Mouse (Mus musculus) left cerebral cortex, adult 11 months (tissue): ENCODE results near the gene Slc35c1.
"Not testable (repeated sequence)": the region's sequence is repeated elsewhere in the genome, so short reads cannot be mapped to it uniquely, and the experiment has no call there.

Experiments used
- DNase-seq: peaks from one replicate; pipeline ENCODE4 v3.0.0; 2022; ENCODE audit warnings: low spot score

Gene Slc35c1

DNA sequence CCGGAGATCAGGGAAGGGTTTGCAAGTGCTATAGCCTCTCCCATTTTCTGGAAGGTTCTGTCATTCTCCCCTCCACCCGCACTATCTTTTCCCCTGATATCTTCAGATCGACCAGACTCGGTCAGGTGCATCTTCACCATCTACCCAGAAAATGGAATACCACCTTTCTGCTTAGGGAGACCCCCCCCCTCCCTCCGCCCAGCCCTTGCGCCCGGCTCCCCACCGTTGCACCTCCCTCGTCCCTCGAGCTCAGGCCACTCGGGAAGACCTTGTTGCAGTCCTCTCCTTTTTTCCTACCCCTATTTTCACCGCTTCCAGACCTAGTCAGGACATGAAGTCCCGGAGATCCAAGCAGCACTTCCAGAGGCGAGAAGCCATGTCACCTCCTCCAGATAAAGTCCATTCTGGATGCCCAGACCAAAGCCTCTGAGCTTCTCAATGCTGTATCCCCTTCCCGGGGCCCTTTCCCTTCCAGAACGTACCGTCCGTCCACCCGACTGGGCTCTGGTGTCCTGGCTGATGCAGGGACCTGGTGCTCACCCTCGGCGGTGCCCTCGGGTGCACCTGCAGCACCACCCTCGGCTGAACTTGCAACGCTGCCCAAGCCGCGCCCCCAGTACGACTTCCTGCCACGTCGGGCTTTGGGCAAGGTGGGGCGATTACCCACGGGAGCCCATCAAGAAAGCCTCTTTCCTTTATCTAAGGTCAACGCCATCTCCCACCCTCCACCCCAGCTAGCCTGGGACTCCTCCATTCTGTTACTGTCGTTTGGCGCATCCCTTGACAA lies at the start of gene Slc35c1:
Gene Slc35c1 (minus strand): TSS at position 618 of the 787 bp plus-strand sequence.
- DNase-seq = no peak

DNA sequence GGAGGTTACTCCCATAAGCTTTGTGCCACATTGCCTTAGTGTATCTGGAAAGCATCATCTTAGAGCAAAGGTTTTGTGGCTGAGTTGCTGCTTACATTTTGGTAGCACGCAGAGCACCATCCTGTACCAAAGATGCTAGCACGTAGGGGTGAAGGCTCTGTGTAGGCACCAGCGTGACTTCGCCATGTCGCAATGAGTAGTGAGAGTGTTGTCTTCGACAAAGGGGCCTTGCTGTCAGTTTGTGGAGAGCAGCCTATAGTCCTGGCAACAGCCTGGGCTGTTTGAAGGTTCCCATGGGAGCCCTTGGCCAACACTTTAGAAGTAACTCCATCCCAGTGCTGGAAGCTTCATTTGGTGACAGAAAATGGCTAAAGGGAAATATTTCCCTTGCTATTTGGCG lies 45.0 kb upstream of the Slc35c1 start:
- DNase-seq = no peak

DNA sequence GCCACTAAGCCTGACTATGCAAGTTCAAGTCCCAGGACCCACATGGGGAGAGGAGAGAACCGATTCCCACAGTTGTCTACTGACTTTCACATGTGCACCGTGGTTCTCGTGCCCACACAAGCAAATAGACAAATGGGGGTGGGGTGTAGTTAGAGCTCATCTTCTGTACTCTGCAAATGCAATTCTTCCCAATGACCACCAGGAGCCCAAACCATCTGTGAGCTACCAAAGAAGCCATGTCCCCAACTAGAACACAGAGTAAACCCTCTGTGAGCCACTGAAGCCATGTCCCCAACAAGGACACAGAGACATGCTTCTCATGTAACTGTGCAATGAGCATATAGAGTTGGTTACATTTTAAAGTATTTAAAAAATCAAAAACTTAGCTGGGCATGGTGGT lies 43.1 kb upstream of the Slc35c1 start:
- no peak for DNase-seq

DNA sequence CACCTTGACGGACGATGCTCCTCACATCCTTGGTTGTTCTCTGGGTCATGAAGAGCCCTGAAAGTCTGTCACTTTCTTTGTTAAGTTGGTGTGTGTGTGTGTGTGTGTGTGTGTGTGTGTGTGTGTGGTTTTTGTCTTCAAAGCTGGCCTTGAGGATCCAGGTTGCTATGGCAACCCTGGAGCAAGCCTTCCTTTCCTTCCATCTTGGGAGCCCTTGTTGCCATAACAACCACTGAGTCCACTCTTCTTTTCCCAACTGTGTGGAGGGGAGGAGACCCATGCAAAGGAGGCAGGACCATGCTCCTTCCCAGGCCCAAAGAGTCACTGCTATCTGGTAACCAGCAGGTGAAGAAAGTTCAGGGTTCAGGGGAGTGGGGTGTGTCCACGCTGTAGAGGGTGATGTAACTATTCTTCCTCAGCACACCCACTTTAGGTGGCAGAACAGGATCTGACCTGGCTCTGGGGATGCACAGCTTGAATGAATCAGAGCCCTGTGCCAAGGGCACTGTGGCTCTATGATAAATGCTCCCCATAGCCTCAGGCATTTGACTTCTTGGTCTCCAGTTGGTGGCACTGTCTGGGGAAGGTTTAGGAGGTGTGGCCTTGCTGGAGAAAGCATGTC lies 39.5 kb upstream of the Slc35c1 start:
- peak; percentile 60 for DNase-seq

DNA sequence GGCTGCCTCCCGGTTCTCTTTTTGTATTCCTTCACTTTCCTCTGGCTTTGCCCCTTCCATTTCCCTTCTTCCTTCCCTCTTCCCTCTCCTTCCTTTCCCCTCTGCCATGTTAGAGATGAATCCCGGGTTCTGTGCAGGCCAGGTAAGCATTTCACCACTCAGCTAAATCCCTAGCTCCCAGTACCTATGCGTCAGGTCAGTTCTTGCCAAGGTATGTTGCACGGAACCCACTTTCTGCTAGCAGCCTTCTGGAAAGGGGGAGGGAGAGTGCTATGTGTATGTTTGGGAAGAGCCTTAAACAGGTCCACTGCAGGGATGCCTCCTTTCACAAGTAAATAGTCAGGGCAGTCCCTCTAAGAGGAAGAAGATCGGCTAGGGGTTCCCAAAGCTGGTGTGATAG lies 36.8 kb upstream of the Slc35c1 start:
- DNase-seq = no peak

DNA sequence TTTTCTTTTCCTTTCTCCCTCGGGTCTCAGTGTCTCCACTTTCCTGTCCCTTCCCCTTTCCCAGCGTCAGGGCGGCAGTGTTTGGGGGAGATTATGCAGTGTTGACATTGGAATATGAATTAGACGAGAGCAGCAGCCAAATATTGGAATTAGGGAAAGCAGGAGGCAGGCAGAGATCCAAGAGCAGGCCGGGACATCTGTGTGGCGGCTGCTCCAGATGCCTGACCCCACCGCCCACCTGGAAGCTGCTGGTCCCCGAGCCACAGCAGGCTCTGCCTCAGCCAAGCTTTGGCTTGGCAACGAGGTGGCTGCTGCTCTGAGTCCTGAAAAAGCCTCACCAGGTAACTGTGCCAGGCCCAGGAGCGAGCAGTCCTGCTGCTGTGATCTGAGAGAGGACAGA lies 36.3 kb upstream of the Slc35c1 start:
- no peak for DNase-seq

DNA sequence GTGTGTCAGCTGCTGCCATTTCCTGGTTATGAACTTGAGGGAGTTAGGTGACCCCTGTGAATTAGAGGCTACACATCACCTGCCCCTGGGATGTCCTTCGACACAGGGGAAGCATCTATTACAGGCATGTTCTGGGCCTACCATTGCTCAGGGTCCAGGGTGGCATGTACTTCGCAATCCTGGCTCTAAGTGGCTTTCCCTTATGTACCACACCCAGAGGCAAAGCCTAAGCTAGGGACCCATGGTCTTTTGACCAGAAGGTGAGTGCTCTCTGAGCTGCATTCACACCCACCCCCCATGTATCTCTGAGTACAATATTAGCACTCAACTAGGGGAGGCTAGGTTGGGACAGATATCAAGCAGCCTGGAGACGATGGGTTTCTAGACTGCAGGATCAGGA lies 34.6 kb upstream of the Slc35c1 start:
- no peak for DNase-seq

DNA sequence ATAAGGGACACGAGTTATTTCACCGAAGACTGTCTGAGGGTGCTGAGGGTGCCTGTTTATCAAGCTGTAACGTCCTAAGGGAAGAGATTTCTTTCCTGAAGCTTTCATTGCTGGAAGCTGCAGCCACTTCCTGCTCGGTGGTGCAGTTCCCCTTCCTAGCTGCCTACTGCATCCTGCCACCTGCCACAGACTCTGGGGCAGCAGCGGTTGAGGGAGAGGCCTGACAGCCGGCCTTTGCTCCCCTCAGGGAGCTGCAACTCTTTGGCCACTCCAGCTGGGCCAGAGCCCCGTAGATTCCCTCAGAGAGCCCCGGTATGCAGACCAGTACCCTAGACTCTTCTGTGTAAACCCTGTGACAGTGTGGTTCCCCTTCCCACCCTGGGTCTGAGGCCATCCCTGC lies 34.1 kb upstream of the Slc35c1 start:
- DNase-seq = no peak

DNA sequence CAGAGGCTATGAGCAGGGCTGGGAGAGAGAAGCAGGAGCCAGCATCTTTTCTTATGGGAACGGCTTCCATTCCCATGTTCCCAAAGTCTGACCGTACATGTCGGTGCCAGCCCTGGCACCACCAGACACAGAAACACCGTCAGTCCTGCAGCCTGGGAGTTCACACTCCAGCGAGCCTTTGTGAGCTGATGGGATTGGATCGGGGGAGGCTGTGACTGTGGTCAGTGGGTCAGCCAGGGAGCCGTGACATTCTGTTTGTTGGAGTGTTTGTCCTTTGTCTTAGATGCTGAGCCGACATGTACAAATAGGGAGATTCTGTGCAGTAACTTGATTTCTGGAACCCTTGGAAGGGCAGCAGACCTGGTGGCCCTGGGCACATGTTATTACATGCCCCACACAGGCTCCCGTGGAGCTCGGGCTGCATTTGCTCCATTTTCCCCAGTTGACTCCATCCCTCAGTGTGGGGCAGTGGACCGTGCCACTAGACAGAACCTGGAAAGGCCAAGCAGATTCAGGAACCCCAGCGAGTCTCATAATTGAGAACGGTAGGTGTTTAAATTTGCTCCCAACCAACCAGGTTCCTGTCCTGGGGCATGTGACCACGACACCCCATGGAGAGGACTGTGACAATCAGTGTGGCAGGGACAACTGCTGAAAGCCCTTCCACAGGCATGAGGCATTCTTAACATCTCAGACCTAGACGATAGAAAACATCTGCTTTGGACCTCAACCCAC lies 33.5 kb upstream of the Slc35c1 start:
- no peak for DNase-seq

DNA sequence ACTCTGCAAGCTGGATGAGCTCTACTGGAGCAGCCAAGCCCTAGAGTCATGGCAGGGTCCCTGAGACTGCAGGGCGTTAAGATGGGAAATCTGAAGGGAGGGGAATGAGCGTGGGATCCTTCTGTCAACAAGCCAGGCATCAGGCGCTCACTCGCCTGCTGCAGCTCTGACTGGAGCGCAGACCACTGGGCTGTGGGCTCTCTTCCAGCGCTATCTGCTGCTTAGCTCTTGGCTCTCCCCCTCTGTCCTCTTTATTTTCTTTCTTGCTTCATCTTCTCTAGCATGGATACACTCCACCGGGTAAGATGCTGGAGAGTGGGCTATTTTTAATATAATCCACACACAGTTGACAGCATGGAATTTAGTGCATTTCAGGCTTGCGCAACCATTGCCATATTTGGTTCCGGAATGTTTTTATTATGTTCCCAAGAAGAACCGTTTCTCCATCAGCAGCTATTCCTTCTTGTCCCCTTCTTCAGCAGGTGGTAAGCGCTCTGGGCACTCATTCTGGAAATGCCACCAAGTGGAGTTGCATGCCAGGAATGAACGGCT lies 31.7 kb upstream of the Slc35c1 start:
- DNase-seq = no peak

DNA sequence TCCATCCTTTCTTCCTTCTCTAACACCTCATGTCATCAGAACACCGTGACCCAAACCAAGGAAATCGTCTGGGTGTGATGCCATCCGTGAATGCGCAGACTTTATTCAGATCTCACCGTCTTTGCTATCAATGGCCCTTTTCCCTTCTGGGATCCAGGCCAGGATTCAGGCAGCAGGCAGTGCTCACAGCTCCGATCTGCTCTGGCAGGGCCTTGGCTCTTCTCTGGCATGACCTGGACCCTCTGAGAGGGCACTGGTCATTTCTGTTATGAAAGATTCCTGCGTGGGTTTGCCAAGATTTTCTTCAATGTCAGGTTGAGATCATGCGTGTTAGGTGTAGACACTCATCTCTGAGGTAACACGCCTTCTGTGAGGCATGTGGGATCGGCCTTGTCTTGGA lies 30.2 kb upstream of the Slc35c1 start:
- no peak for DNase-seq

DNA sequence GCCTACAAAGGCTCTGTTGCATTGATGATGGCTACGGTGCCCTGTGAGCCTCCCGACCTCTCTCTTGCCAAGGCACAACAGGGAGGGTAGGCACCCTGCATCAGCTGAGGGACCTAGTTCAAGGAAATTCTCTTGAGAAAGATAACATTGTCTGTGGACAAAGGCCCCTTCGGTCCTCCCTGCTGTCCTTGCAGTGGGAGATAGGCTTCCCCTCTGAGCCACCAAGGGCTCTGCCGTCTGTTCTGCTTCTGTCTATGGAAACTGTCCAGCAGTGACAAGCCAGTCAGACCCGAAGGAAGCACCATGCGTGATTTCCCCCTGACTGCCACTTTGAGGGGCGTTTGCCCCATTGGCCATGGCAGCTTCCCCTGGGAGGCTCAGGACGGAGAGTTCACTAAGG lies 27.5 kb upstream of the Slc35c1 start:
- no peak for DNase-seq

DNA sequence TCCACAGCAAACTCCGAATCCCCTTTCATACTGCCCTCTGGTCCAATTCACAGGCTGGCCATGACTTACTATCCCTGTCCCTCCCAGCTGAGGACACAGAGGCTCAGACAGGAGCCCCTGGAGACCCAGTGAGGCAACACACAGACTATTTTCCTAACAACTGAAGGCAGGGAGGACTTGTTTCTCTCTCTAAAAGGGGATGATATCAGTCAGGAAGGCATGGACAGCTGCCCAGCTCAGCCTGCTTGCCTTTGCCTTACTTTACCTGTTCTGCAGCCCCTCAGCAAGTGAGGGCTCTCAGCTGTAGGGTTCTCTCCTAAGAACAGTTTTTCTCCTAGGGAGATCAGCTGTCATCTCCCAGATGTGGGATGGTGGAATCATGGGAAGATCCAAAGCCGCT lies 26.6 kb upstream of the Slc35c1 start:
- no peak for DNase-seq

DNA sequence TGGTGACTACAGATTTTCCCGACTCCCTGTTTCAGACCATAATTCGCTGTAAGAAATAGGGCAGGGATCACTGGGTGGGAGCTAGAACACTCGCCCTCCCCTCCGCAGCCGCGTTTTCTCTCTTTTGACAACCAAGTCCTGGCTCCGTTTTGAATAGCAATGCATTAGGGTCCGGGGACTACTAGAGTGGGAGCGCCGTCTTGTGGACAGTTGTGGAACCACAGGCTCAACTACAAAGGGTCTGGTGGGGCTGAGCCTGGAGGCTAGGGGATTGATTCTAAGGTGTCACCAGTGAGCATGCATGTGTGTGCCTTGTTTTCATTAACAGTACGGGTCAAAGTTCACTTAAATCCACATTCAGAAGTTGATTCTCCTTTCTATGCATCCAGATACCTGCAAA lies 26.1 kb upstream of the Slc35c1 start:
- peak; percentile 74 for DNase-seq

DNA sequence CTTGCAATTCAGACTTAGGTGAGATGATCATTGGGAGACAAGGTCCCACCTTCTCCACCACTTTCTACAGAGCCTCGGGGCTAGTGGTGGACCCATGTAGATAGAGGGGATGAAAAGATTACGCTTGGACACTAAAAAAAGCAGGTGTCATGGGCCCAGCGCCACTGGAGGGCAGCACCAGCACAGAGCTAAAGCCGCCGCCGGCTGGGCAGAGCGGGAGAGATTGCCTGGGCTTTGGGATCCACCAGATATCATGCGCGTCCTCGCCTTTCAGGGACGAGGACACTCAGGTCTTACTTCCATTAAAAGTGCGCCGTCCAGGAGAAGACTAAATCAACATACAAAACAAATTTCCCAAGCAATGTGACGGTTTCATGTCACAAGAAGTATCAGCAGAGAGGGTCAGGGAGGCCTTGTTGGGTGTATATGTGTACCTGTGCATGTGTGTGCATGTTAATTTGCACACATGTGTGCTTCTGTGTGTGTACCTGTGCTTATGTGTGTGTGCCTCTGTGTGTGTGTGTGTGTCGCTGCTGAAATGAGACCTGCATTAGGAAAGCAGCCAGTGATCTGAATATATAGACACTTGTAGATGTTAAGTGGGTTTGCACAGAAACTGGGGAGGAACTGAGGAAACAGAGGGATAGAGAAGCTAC lies 25.4 kb upstream of the Slc35c1 start:
- DNase-seq = peak; percentile 47

DNA sequence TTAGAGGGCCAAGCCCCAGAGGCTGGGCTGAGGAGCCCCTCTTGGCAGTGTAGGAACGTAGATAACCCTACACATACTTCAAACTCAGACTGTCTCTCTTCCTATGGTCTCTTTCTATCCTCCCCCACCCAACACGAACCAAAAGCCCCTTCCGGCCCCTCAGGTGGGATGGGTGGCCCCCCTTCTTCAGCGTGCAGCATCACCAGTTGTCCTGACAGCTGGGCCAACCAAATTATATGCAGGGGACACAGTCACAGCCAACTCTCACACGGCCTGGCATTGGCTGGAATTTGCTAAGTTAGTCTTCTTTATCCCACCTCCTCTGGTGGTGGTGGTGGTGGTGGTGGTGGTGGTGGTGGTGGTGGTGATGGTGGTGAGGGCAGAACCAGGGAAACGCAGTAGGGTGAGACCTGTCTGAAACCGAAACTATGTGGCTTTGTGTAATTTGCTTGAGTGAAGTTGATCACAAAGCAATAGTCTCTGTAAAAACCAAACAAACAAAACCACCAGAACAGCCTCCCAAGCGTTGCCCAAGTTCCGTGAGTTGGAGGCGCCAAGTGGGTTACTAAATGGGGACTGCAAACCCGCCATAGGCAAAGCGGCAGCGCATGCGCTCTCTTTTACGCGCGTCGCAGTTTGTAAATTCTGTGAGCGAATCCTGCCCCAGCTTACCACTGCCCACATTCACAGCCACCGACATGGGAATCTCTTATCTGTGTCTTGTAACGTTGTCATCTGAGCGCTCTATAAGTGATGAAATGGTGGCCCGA lies 24.1 kb upstream of the Slc35c1 start:
- DNase-seq = no peak

DNA sequence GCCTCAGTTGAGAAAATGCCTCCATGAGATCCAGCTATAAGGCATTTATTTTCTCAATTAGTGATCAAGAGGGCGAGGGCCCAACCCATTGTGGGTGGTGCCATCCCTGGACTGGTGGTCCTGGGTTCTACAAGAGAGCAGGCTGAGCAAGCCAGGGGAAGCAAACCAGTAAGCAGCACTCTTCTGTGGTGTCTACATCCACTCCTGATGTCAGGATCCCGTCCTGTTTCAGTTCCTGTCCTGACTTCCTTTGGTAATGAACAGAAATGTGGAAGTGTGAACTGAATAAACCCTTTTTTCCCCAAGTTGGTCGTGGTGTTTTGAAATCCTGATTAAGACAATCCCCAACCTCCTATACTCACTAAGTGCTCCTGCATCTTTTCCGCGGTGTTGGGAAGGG lies 23.2 kb upstream of the Slc35c1 start:
- DNase-seq = no peak

DNA sequence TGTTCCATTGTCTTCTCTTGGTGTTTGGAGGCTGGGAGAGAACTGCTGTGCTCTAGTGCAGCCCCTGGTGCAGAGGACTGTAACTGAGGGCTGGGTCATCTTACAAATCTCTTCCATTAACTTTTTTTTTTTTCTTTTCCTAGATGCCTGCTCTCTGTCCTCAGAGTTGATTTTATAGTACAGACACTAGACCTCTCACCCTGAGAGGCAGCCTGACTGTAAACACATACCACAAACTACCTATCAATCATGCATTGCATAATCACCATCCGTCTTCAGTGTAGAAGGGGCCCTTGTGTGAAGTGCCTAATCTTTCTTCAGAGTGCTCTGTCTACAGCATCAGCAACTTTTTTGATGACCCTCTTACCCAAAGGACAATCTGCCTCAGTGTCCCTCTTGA lies 22.2 kb upstream of the Slc35c1 start:
- no peak for DNase-seq

DNA sequence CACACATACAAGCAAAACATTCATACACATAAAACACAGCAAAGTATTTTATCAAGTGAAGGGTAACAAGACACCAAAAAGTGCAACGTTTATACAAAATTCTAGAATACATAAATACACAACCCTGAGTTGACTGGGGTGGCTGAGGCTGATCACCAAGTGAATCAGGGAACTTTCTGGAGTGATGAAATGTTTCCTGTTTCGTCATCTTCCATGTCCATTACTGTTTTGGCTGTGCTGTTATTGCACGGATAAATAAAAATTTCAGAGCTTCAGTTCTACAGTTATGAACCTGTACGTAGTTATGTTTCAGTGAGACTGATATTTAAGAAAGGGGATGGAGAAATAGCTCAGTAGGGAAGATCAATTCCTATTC lies 18.0 kb upstream of the Slc35c1 start:
- DNase-seq = no peak

DNA sequence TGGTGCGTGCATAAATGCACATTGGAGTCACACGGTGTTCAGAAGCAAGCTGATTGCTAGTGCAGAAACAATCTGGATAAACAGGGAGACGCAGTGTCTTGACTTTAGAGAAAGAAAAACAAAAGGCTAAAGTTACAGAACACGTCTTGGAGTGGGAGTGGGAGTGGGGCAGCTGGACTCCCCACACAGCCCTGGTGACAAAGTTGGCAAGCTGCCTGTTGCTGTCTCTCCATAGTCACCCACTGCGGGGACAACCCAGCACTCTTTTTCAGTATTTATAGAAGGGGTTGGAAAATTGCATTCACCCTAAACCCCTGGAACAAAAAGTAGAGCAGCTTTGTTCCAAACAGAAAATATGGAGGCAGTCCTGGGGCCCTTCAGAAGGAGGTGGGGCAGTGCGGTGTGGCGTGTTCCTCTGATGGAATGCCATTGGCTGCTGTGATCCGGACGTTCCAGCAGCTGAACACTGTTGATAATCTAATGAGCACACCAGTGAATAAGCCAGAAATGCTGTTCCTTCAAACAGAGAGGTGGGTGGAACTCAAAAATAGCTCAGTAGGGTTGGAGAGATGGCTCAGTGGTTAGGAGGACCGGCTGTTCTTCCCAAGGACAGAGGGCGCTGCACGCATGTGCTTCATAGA lies 17.5 kb upstream of the Slc35c1 start:
- DNase-seq = no peak

DNA sequence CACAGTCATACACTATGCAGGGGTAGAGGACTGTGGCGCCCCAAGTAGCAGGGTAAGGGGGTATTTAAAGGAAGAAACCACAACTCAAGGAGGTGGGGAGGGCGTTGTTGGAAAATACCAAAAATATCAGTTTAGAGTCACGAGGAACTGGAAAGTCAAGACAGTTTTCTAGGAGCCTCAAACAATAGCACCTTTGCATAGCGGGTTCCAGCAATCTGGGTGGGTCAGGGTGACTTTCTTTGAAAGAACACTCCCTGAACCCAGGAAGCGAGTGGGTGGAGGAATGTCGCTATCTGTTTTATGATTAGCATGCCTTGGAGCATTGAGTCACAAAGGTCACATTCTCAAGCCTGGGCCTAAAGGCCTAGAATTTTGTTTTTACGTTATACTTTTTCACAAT lies 16.2 kb upstream of the Slc35c1 start:
- not testable (repeated sequence) for DNase-seq
